Mouse (Mus musculus): Measurements from ENCODE around the gene Ankrd22. TPM values are rescaled to one million over a fixed set of nuclear protein-coding genes. Genes with fewer than 3 reads are reported as not detected.
"Not testable (repeated sequence)": the region's sequence is repeated elsewhere in the genome, so short reads cannot be mapped to it uniquely, and the experiment has no call there.

The Ankrd22 gene
- polyA plus RNA-seq, 2 experiments: 0.12 to 0.22 TPM

GRCm38 (mm10) chr19:34209930-34210581 lies 44.2 kb upstream of the Ankrd22 start:
- TF ChIP-seq CTCF (IDR thresholded peaks at IDR 0.05; ENCODE audit: low read depth) (no peak), EP300 (IDR thresholded peaks at IDR 0.05; ENCODE audit: low read depth) (no peak)
- Histone ChIP-seq H3K9me3 (ENCODE audit: control insufficient read depth, low read length) (no peaks in the 10 kb centered on the region), H3K4me3 (ENCODE audit: insufficient read depth in 1 of 2, low read depth in 2 of 2, low read length in 2 of 2) (no peak overlapping the region), H3K4me1 (replicated peaks; ENCODE audit: control insufficient read depth in 2 of 2, insufficient read depth in 2 of 2, low read length in 1 of 2) (peaks cover 0 to 7% of the 10 kb centered on the region in 2 experiments; a peak in 2 of 4 replicates), H3K36me3 (replicated peaks; ENCODE audit: control insufficient read depth, insufficient read depth, low read depth) (no peaks in the 10 kb centered on the region), H3K27me3 (ENCODE audit: control insufficient read depth, insufficient read depth, low read length) (no peaks in the 10 kb centered on the region), H3K27ac (no peak overlapping the region), H3K4me2 (ENCODE audit: low read depth) (no peak overlapping the region), H3K9ac (replicated peaks) (no peak overlapping the region)
- no peak for ATAC-seq (ENCODE audit: insufficient read depth)
- 73% methylated on average over 8 of the region's 8 CpGs for WGBS (ENCODE audit: insufficient replicate concordance)
- DNase-seq (ENCODE audit: low read depth in 3 of 3, low spot score in 3 of 3): no peak

DNA sequence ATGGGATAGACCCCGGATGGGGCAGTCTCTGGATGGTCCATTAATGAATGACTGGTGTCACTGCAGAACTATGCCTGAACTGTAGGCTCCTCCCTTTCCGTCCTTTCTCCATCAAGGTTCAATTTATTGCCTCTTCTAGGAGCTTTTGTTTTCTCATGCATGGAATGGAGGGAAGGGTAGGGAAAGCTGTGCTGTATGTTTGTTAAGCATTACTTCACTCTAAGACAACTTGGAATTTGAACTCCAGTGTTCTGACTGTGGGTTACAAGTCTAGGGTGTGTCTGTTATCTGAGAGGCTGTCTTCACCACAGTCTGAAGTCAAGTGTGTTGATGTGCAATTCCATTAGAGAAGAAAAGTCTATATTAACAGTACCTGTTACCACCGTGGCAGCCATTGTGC lies 43.2 kb upstream of the Ankrd22 start:
- no peak for ATAC-seq (ENCODE audit: insufficient read depth)
- Histone ChIP-seq H3K4me1 (replicated peaks; ENCODE audit: control insufficient read depth in 2 of 2, insufficient read depth in 2 of 2, low read length in 1 of 2) (peaks cover 0 to 7% of the 10 kb centered on the region in 2 experiments; a peak in 2 of 4 replicates), H3K27ac (no peak overlapping the region), H3K36me3 (replicated peaks; ENCODE audit: control insufficient read depth, insufficient read depth, low read depth) (no peaks in the 10 kb centered on the region), H3K9ac (replicated peaks) (no peak overlapping the region), H3K27me3 (ENCODE audit: control insufficient read depth, insufficient read depth, low read length) (no peaks in the 10 kb centered on the region), H3K9me3 (ENCODE audit: control insufficient read depth, low read length) (no peaks in the 10 kb centered on the region), H3K4me2 (ENCODE audit: low read depth) (no peak overlapping the region), H3K4me3 (ENCODE audit: insufficient read depth in 1 of 2, low read depth in 2 of 2, low read length in 2 of 2) (no peak overlapping the region)
- TF ChIP-seq CTCF (IDR thresholded peaks at IDR 0.05; ENCODE audit: low read depth): no peak
- no peak for TF ChIP-seq EP300 (IDR thresholded peaks at IDR 0.05; ENCODE audit: low read depth)
- 53% methylated on average over 3 of the region's 3 CpGs for WGBS (ENCODE audit: insufficient replicate concordance)
- no peak for DNase-seq (ENCODE audit: low read depth in 3 of 3, low spot score in 3 of 3)

DNA sequence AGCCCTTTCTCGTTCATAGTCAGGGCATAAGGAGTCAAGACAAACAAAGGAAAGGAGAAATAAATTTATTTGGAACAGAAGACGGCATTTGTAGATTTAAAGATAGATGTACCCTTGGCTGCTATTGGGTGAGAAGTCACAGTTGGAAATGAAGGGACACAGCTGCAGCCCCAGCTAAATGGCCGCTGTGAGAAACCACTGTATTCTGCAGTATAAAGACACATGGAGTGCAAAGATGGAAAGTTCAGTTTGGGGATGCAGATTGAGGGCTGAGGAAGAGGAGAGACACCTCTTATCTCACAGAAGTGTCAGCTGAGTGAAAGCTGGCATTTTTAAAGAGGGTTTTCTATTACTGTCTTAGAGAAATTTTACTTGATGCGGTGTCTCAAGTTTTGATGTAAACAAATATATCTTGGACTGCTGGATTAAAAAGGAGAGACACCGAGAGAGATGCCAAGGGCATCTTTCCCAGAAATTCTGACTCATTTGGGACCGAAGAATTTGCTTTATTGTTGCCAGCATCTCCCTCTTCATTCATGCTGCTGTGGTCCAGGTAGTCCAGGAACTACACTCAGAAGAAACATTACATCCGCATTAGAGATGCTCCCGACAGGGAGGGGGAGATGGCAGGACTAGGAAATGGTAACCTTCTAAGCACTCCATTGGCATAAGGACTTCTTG lies 41.0 kb upstream of the Ankrd22 start:
- no peak overlapping the region for H3K4me2 ChIP-seq (ENCODE audit: low read depth)
- no peaks in the 10 kb centered on the region for H3K9me3 ChIP-seq (ENCODE audit: control insufficient read depth, low read length)
- H3K4me3 ChIP-seq (ENCODE audit: insufficient read depth in 1 of 2, low read depth in 2 of 2, low read length in 2 of 2): no peak overlapping the region
- no peaks in the 10 kb centered on the region for H3K27me3 ChIP-seq (ENCODE audit: control insufficient read depth, insufficient read depth, low read length)
- H3K36me3 ChIP-seq (replicated peaks; ENCODE audit: control insufficient read depth, insufficient read depth, low read depth): no peaks in the 10 kb centered on the region
- H3K27ac ChIP-seq: no peak overlapping the region
- WGBS (ENCODE audit: insufficient replicate concordance): 67% methylated on average over 8 of the region's 8 CpGs
- ATAC-seq (ENCODE audit: insufficient read depth) (no peak), DNase-seq (ENCODE audit: low read depth in 3 of 3, low spot score in 3 of 3) (no peak)
- TF ChIP-seq EP300 (IDR thresholded peaks at IDR 0.05; ENCODE audit: low read depth) (no peak), CTCF (IDR thresholded peaks at IDR 0.05; ENCODE audit: low read depth) (no peak)
- H3K4me1 ChIP-seq (replicated peaks; ENCODE audit: control insufficient read depth in 2 of 2, insufficient read depth in 2 of 2, low read length in 1 of 2): peaks cover 0 to 2% of the 10 kb centered on the region in 2 experiments; a peak in 1 of 4 replicates
- no peak overlapping the region for H3K9ac ChIP-seq (replicated peaks)

DNA sequence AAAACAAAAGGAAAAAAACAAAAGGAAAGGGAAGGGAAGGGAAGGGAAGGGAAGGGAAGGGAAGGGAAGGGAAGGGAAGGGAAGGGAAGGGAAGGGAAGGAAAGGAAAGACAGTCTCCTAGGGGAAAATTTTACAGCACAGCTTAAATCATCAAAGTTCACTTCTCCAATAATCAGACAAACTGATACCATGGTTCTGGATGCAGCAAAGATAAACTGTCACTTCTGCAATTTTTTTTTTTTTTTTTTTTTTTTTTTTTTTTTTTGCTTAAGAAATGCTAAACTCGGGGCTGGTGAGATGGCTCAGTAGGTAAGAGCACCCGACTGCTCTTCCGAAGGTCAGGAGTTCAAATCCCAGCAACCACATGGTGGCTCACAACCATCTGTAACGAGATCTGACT lies 40.3 kb upstream of the Ankrd22 start:
- not testable (repeated sequence) for ATAC-seq (ENCODE audit: insufficient read depth); H3K36me3 ChIP-seq (replicated peaks; ENCODE audit: control insufficient read depth, insufficient read depth, low read depth); H3K9ac ChIP-seq (replicated peaks); H3K4me2 ChIP-seq (ENCODE audit: low read depth); H3K9me3 ChIP-seq (ENCODE audit: control insufficient read depth, low read length); H3K27me3 ChIP-seq (ENCODE audit: control insufficient read depth, insufficient read depth, low read length); H3K4me3 ChIP-seq (ENCODE audit: insufficient read depth in 1 of 2, low read depth in 2 of 2, low read length in 2 of 2); H3K27ac ChIP-seq; H3K4me1 ChIP-seq (replicated peaks; ENCODE audit: control insufficient read depth in 2 of 2, insufficient read depth in 2 of 2, low read length in 1 of 2); DNase-seq (ENCODE audit: low read depth in 3 of 3, low spot score in 3 of 3)
- 54% methylated on average over 3 of the region's 4 CpGs for WGBS (ENCODE audit: insufficient replicate concordance)

DNA sequence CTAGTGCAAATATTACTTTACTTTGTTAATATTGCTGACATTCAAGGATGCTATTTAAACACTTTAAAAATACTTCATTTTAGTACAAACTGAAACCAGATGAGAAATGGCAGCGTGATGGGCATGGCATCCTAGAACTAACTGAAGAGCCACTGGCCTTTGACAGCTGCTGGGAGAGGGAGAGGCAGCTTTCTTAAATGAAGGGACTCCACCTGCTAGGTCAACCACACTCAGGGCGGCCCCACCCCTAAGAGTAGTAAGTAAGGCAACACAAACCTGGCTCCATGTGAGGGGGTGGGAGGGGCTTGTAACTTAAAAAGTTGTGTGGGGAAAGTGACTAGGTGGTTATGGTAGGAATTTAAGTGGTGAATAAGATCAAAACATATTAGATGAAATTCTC lies 36.8 kb upstream of the Ankrd22 start:
- DNase-seq (ENCODE audit: low read depth in 3 of 3, low spot score in 3 of 3): no peak
- Histone ChIP-seq H3K4me1 (replicated peaks; ENCODE audit: control insufficient read depth in 2 of 2, insufficient read depth in 2 of 2, low read length in 1 of 2) (no peaks in the 10 kb centered on the region), H3K9ac (replicated peaks) (no peak overlapping the region), H3K27ac (no peak overlapping the region), H3K36me3 (replicated peaks; ENCODE audit: control insufficient read depth, insufficient read depth, low read depth) (no peaks in the 10 kb centered on the region), H3K4me2 (ENCODE audit: low read depth) (no peak overlapping the region), H3K4me3 (ENCODE audit: insufficient read depth in 1 of 2, low read depth in 2 of 2, low read length in 2 of 2) (no peak overlapping the region), H3K9me3 (ENCODE audit: control insufficient read depth, low read length) (no peaks in the 10 kb centered on the region), H3K27me3 (ENCODE audit: control insufficient read depth, insufficient read depth, low read length) (no peaks in the 10 kb centered on the region)
- WGBS (ENCODE audit: insufficient replicate concordance): 52% methylated on average over 2 of the region's 2 CpGs
- TF ChIP-seq CTCF (IDR thresholded peaks at IDR 0.05; ENCODE audit: low read depth): no peak
- TF ChIP-seq EP300 (IDR thresholded peaks at IDR 0.05; ENCODE audit: low read depth): no peak
- no peak for ATAC-seq (ENCODE audit: insufficient read depth)

Measured in liver, embryonic 14.5 days (tissue).